Mouse (Mus musculus) ovary, postnatal 10 days (tissue): ENCODE measurements around the gene Zfp113.

Source experiments
- DNase-seq: peaks from one replicate; pipeline ENCODE4 v3.0.0; 2022; ENCODE audit warnings: low spot score

Zfp113 gene

DNA sequence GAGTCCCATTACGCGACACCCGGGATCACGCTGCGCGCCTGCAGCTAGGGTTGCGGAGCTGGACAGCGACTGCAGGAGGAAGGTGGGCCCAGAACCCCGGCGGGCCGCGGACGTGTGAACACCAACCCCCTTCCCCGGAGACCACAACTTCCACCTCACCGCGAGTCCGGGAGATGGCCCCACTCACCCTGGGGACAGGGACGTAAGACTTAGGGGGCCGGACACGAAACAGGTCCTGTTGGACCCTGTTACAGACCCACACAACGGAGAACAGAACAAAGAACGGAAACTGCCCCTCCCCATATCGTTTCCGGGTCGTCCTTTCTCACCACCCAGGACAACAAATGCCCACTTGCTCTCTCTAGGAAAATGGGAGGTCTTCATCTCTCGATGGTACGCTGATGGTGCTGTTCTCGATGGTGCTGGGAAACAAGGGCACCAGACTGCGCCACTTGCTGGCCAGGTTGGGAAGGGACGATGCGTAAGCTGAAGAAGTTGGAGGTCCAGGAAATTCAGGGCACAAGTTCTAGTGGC, at the start of gene Zfp113:
Zfp113 (minus strand) TSS at position 302 of the 534 bp plus-strand sequence.
- DNase-seq = peak; percentile 62

DNA sequence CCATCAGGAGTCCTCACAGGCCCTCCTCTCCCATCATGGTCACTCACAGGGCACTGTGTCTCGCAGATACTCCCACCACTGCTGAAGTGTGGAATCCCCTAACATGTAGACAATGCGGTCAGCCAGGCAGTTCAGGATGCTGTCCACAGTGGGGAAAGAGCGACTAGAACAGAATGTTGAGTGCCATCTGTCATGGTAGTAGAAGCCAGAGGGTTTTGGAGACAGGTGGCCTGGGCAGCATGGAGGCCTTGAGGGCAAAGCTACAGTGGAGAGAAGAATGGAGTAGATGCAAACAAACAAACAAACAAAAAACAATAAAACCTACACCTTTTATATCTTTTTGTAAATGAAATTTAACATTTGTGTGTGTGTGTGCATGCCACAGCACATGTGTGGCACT, 46.5 kb upstream of the Zfp113 start:
- no peak for DNase-seq

DNA sequence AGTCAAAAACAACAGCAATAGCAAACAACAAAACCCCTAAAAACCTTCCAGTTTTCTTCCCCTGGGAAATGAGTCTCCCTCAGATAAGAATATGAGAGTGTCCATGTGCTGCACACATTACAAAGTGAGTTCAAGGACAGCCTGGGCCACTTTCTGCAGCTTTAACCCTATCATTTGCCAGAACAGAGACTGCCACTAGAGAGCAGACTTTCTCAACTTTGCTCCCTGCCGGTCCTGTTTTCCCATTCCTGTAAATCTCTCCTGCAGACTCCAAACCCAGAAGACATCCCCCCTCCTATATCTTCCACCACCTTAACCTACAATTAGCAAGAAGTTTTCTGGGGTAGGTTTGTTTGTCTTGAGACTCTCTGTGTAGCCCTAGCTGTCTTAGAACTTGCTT, 44.0 kb upstream of the Zfp113 start:
- no peak for DNase-seq

- DNase-seq = no peak
Observed at GRCm38 (mm10) chr5:138195463-138195862, 39.9 kb upstream of the Zfp113 start.

- no peak for DNase-seq
Observed at GRCm38 (mm10) chr5:138194755-138195345, 39.3 kb upstream of the Zfp113 start.

DNA sequence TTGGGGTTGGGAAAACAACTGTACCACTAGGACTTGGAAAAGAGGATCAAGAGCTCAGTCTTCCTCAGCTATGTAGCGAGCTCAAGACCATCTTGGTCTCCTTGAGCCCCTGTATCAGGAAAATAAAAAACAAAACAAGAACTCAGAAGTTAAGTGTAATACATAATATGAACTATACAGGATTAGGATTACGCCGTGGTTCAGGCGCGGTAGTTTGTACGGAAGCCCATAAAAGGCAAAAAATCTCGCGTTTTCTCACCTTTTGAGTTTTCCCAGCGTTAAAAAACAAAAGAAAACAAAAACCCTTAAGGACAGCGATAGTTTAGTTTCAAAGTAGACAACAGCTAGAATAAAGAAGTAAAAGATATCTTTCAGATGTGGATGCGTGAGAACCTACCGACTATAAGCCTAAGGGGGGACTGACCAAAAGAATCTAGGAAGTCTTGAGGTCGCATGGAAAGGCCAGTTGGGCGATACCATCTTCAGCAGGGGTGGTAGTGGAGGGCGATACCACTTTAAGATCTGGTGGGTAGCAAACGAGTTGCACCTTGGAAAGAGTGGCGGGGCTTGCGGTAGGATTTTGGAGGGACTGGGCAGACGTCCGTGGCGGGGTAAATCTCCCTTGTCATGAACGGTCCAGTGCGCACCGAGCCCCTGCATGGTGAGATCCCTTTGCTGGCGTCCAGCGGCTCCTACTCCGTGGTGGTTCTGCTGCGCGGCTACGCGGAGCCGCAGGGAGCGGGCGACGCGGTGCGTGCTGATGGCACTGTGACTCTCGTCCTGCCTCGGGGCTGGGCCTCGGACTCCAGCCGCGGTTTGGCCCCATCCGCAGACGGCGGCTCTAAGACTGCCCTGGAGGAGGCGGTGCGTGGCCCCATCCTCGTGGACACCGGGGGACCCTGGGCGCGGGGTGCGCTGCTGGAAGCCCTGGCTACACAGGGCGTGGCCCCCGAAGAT, 38.5 kb upstream of the Zfp113 start, which contains the start of gene Mblac1:
Mblac1 (plus strand) TSS at position 544 of the 957 bp plus-strand sequence.
- peak; percentile 73 for DNase-seq

DNA sequence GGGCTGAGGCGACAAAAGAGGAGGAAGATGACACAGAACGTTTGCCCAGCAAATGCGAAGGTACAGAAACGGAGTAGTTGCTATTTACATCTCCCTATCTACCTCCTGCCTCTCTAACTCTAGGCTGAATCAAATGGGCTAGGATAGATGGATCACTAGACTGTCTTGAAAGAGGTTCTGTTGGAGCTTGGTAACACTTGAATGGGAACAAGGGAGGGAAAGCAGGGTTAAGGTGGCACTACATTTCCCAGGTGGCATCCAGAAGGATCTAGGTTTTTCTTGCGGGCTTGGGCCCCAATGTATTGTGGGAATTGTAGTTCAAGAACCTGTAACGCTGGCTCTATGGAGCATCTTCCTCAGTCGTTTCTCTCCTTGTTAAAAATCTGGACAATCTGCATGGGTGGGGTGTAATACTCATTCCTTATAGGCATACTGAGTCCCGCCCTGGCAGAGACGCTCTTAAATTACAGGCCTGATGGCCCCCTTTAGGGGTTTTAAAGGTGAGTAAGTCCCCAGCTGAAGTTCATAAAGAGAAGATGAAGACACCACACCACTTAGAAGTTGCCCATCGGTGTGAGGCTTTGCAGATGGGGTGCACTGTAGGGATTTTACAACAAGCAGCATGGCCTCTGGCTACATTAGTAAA, 32.2 kb upstream of the Zfp113 start:
- DNase-seq = no peak

- peak; percentile 41 for DNase-seq
Observed at GRCm38 (mm10) chr5:138186950-138187638, 31.6 kb upstream of the Zfp113 start, which contains the start of the genes Taf6 and Cnpy4. Gene Taf6 (minus strand): TSS chr5:138187451. Gene Cnpy4 (plus strand): TSS chr5:138187485.

DNA sequence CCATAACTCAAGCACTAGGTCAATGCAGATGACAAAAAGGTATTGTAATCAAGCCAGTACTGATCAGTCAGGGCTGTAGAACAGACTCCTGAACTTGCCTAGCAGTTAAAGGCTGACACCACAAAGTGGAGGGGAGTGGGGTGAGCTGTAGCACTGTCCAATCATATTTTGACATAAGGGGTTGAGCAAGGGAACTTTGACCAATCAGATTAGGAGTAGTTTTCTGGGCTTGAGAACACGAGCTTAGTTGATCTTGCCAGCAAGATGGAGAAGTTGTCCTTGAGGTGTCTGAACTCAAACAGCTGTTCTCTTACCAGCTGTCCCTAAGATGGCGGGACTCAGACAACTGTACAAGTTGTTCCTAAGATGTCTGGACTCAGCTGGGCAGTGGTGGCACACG, 17.7 kb upstream of the Zfp113 start:
- no peak for DNase-seq

GRCm38 (mm10) chr5:138171695-138172491, 16.3 kb upstream of the Zfp113 start, which contains the start of the genes Ap4m1 and Mcm7:
Gene Ap4m1 (plus strand): TSS chr5:138172002.
Gene Mcm7 (minus strand): TSS chr5:138172422.
- DNase-seq = peak; percentile 94

- DNase-seq = peak; percentile 93
Observed at GRCm38 (mm10) chr5:138170936-138171561, 15.5 kb upstream of the Zfp113 start.

GRCm38 (mm10) chr5:138165594-138165993, 10.1 kb upstream of the Zfp113 start:
- DNase-seq = no peak

- DNase-seq = no peak
Observed at GRCm38 (mm10) chr5:138163610-138164009, 8.1 kb upstream of the Zfp113 start.

GRCm38 (mm10) chr5:138163046-138163445, 7.5 kb upstream of the Zfp113 start:
- no peak for DNase-seq

DNA sequence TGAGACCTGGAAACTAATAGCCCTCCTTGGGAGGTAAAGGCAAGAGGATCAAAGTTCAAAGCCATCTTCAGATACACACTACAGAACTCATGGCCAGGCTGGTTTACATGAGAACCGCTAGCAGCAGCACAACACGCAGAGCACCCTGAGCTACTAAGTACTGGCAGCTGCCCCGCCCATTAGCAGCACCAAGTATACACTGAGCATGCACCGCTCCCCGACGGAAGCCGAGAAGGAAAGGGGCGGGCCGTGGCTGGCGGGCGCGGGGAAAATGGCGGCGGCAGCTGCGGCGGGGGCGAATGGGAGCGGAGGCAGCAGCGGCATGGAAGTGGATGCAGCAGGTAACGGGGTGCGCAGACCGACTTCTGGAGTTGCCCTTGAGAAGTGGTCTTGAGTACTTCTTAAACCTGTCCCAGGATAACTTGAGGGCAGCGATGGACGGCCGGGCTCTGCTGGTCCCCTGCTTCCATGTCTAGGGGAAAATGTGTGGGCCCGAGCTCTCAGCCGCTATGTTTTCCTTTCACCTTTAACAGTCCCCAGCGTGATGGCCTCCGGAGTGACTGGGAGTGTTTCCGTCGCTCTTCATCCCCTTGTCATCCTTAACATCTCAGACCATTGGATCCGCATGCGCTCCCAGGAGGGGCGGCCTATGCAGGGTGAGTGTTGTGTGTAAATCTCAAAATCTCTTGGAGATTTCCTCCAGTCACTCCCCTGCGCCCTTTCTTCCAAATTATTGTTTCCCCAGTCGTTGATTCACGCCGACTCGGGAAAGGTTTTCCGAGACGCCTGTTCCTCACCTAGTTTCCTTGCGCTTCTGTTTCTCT, 5.5 kb upstream of the Zfp113 start, which contains the start of gene Cops6:
Cops6 (plus strand) TSS at position 230 of the 824 bp plus-strand sequence.
- peak; percentile 89 for DNase-seq

- DNase-seq = no peak
Observed at GRCm38 (mm10) chr5:138160224-138160762, 4.7 kb upstream of the Zfp113 start.

DNA sequence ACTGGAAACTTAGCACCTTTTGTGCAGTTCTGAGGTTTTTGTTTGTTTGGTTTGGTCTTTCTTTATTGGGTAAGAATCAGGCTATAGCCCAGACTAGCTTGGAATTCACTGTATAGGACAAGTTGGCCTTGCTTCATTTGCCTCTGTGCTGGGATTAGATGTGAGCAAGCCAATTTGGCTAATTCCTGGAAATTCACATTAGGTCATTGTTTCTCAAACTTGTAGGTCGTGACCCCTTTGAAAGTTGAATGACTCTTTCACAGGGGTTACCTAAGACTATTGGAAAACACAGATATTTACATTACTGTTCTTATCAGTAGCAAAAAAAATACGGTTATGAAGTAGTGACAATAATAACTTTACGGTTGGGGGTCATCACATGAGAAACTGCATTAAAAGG, 1.2 kb downstream of the Zfp113 start:
- DNase-seq = no peak

DNA sequence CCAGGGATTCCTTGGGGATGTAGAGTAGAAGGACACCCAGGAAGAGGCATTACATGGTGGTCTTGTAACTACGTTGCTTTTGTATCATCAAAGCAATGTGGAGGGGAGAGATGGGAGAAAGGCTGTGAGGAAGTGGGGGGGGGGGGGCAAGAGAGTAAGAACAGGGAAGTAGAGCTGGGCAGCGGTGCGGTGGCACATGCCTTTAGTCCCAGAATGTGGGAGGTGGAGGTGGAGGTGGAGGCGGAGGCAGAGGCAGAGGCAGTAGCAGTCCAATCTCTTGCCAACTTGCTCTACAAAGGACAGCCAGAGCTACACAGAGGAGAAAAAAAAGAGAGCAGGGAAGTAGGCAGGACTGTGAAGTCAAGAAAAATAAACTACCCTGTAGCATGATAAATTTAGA, 17.0 kb downstream of the Zfp113 start:
- DNase-seq = no peak
